Mouse (Mus musculus): ENCODE results near the gene Tas2r118.

The Tas2r118 gene

GRCm38 (mm10) chr6:23969960-23970359, at the start of gene Tas2r118:
TSS of gene Tas2r118 (minus strand) at chr6:23970060.
- no peak for DNase-seq (ENCODE audit: low spot score)

GRCm38 (mm10) chr6:24018320-24018719, 48.5 kb upstream of the Tas2r118 start:
- DNase-seq (ENCODE audit: low spot score): no peak

GRCm38 (mm10) chr6:23993276-23993675, 23.4 kb upstream of the Tas2r118 start:
- DNase-seq (ENCODE audit: low spot score): no peak

GRCm38 (mm10) chr6:23990687-23991387, 21.0 kb upstream of the Tas2r118 start:
- peak; percentile 32 for DNase-seq (ENCODE audit: low spot score)

- DNase-seq (ENCODE audit: low spot score): no peak
Observed at GRCm38 (mm10) chr6:23986293-23986692, 16.4 kb upstream of the Tas2r118 start.

GRCm38 (mm10) chr6:23966980-23967379, 2.9 kb downstream of the Tas2r118 start:
- no peak for DNase-seq (ENCODE audit: low spot score)

- DNase-seq (ENCODE audit: low spot score): no peak
Observed at GRCm38 (mm10) chr6:23965925-23966324, 3.9 kb downstream of the Tas2r118 start.

- no peak for DNase-seq (ENCODE audit: low spot score)
Observed at GRCm38 (mm10) chr6:23963741-23964140, 6.1 kb downstream of the Tas2r118 start.

GRCm38 (mm10) chr6:23940776-23941175, 29.1 kb downstream of the Tas2r118 start:
- DNase-seq (ENCODE audit: low spot score): no peak

GRCm38 (mm10) chr6:23938575-23939488, 31.0 kb downstream of the Tas2r118 start:
- peak; percentile 7 for DNase-seq (ENCODE audit: low spot score)

GRCm38 (mm10) chr6:23936414-23936813, 33.4 kb downstream of the Tas2r118 start:
- DNase-seq (ENCODE audit: low spot score): peak; percentile 5

- DNase-seq (ENCODE audit: low spot score): no peak
Observed at GRCm38 (mm10) chr6:23923806-23924205, 46.1 kb downstream of the Tas2r118 start.

All from embryo, embryonic 10.5 days (tissue).